Mouse (Mus musculus): ENCODE measurements around the gene Cnpy2.
"Not testable (repeated sequence)": the region's sequence is repeated elsewhere in the genome, so short reads cannot be mapped to it uniquely, and the experiment has no call there.

The Cnpy2 gene

GRCm38 (mm10) chr10:128315578-128315977, 6.7 kb upstream of the Cnpy2 start:
- no peak for DNase-seq

- no peak for DNase-seq
Observed at GRCm38 (mm10) chr10:128321641-128322040, 618 bp upstream of the Cnpy2 start.

GRCm38 (mm10) chr10:128323516-128323915, 1.3 kb downstream of the Cnpy2 start:
- DNase-seq: no peak

GRCm38 (mm10) chr10:128326825-128327224, 4.6 kb downstream of the Cnpy2 start:
- no peak for DNase-seq

GRCm38 (mm10) chr10:128327610-128328009, 5.4 kb downstream of the Cnpy2 start:
- no peak for DNase-seq

GRCm38 (mm10) chr10:128332358-128333249, 10.3 kb downstream of the Cnpy2 start:
- not testable (repeated sequence) for DNase-seq

GRCm38 (mm10) chr10:128335582-128335981, 13.3 kb downstream of the Cnpy2 start:
- peak; percentile 61 to 86 for DNase-seq

- DNase-seq: no peak
Observed at GRCm38 (mm10) chr10:128336195-128336594, 13.9 kb downstream of the Cnpy2 start.

- no peak for DNase-seq
Observed at GRCm38 (mm10) chr10:128336597-128336996, 14.3 kb downstream of the Cnpy2 start.

- peak; percentile 94 to 96 for DNase-seq
Observed at GRCm38 (mm10) chr10:128337306-128338181, 15.3 kb downstream of the Cnpy2 start, which contains the start of gene Cs. Cs (plus strand) TSS chr10:128337734.

- DNase-seq: no peak
Observed at GRCm38 (mm10) chr10:128338415-128338814, 16.2 kb downstream of the Cnpy2 start.

- no peak for DNase-seq
Observed at GRCm38 (mm10) chr10:128338948-128339347, 16.7 kb downstream of the Cnpy2 start.

- DNase-seq: no peak
Observed at GRCm38 (mm10) chr10:128340257-128340656, 18.0 kb downstream of the Cnpy2 start.

- DNase-seq: no peak
Observed at GRCm38 (mm10) chr10:128343436-128343835, 21.2 kb downstream of the Cnpy2 start.

GRCm38 (mm10) chr10:128344568-128345275, 22.5 kb downstream of the Cnpy2 start:
- peak; percentile 37 to 65 for DNase-seq

- no peak for DNase-seq
Observed at GRCm38 (mm10) chr10:128347541-128347940, 25.3 kb downstream of the Cnpy2 start.

GRCm38 (mm10) chr10:128358796-128359195, 36.5 kb downstream of the Cnpy2 start:
- DNase-seq: peak in 1 of 2 experiments; percentile 49

GRCm38 (mm10) chr10:128359226-128359625, 37.0 kb downstream of the Cnpy2 start:
- no peak for DNase-seq

GRCm38 (mm10) chr10:128361836-128362235, 39.6 kb downstream of the Cnpy2 start:
- DNase-seq: no peak

GRCm38 (mm10) chr10:128362568-128362967, 40.3 kb downstream of the Cnpy2 start:
- DNase-seq: no peak

- DNase-seq: no peak
Observed at GRCm38 (mm10) chr10:128367899-128368401, 45.7 kb downstream of the Cnpy2 start.

- DNase-seq: peak; percentile 85 to 88
Observed at GRCm38 (mm10) chr10:128368402-128369217, 46.4 kb downstream of the Cnpy2 start, which contains the start of gene Coq10a. Coq10a (minus strand) TSS chr10:128368997.
